Mouse (Mus musculus): ENCODE measurements around the gene Gtf2ird2.

The Gtf2ird2 gene

DNA sequence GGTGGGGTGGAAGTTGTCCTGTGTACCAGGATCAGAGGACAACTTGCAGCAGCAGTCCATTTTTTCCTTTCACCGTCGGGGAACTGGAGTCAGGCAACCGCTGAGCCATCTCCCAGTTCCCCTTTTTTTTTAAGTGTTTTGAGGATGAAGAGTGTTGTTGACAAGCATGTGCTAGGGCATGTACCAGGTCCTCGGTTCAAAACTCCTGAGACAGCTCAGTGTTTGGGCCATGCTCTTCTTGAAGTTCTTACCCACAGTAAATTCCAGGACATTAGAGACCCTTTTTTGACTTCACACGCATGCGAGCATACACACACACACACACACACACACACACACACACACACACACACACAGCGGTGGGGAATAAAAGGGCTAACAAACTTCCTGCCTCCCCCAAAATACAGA, 49.4 kb downstream of the Gtf2ird2 start:
- in situ Hi-C loops (cut with MboI, MseI), result no loop called here

DNA sequence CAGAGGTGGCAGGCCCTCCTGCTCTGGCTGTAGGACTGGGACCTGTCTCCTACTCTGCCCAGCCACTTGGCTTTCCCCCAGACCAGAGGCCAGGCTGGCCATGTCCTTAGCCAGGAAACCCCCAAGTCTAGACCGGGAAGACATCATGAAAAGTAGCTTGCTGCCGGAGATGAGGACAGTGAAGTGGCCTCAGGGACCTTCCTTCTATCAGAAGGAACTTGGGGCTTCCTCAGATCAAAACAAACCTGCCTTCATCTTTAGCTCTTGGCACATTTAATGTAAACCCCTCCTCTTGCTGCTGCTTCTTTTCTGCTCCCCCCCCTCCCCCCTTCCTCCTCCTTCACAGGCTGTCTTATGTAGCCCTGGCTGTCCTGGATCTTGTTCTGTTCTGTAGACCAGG, 50.4 kb downstream of the Gtf2ird2 start:
- in situ Hi-C loops (cut with MboI, MseI), result no loop called here

GRCm38 (mm10) chr5:134235111-134235510, 51.3 kb downstream of the Gtf2ird2 start:
- in situ Hi-C loops (cut with MboI, MseI), result no loop called here

GRCm38 (mm10) chr5:134236241-134236640, 52.4 kb downstream of the Gtf2ird2 start:
- in situ Hi-C loops (cut with MboI, MseI), result no loop called here

DNA sequence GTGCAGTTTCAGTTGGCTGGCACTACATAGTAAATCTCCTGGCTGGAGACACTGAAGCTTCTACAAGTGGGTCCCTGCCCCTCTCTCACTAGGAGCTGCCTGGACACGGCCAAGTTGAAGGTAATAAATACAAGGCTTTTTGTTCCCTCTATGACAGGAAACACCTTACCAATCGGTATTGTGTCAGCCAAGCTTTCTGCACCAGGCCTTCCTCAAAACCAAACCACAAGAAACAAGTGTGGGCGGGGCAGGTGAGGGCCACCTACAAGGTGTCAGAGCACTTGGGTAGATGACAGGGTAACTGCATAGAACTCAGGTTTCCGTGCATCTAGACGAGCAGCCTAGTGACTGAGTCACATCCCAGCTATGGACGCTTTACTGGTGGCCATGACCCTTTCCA, 53.0 kb downstream of the Gtf2ird2 start:
- in situ Hi-C loops (cut with MboI, MseI), result no loop called here

DNA sequence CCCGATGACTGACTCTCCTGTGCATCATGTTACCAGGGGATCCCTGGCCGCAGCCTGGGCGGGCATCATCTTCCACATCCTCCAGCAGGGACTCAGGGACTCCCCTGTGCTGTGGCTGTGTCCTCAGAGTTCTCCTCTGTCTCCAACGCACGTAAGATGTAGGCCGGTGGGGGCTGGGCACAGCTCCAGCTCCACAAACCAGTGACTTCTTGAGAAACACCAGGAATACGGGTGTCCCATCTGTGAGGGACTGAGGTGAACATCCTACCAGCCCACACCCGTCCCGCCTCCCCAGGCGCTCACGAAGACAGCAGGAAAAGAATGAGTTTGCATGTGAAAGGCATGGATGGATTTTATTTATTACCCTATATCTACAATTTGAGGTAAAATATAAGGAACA, 53.7 kb downstream of the Gtf2ird2 start:
- in situ Hi-C loops (cut with MboI, MseI), result no loop called here

GRCm38 (mm10) chr5:134237936-134238760, 54.3 kb downstream of the Gtf2ird2 start:
- in situ Hi-C loops (cut with MboI, MseI), result no loop called here

DNA sequence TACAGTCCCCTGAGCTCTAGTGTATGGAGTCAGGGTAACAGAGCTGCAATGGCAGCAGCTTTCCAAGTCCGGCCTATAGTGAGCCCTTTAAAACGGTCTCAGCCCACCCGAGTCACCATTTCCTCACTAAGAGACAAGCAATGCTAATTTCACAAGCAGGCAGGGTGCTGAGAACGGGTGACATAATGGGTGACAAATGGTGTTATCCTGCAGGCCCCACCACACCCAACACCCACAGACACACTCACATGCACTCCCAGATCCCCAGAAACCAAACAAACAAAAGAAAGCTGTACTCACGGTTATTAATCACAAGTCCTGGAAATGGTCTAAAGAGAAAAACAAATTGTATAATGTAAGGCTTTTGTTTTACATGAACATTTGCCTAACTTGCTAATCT, 58.0 kb downstream of the Gtf2ird2 start:
- in situ Hi-C loops (cut with MboI, MseI), result no loop called here

DNA sequence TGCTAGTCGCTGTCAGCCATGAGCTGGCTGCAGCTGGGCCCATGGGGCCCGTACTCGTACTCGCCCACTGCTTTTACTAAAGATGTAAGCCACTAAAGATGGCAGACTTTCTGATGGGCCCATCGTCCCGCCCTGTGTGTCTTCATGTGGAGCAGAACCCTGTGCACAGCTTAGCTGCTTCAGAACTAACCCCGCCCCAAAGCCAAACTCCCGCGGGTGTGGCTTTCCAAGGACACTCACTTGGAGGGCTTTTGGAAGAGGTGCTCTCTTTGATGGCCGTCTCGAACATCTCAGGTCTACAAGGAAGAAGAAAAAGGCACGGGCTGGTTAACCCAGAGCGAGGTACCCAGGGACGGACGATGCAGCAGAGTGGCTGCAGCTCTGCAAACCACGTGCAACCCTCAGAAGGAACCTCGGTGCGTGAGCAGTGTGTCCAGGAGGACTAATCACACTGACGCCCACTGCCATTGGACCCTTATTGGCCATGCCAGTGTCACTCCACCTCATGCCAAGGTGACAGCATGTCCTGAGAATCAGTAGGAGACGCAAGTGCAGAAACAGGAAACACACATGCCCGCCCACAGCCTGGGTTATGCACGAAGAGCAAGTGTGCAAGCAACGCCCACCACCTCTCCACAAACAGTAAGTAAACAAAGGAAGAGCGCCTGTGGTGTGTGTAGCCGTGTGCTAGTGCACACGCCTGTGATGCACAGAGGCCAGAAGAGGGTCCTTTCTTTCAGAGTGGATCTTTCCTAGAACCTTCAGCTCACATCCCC, 60.0 kb downstream of the Gtf2ird2 start:
- in situ Hi-C loops (cut with MboI, MseI), result no loop called here

DNA sequence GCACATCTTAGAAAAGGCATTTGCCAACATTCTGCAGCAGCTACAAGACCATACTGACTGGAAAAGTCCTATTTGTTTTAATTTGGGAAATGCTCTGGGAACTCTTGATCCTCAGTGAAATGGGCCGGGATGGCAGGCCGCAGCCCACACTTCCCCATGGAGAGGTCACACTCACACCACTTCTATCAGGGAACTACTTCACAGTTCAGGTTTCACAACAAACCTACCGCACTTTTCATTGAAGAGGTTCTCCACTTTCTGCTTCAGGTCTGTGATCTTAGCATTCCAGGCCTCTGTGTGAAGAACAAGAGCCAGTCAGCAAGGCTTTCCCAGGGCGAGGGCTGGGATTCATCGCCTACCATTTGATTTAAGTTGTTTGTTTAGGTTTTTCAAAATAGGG, 61.1 kb downstream of the Gtf2ird2 start:
- in situ Hi-C loops (cut with MboI, MseI), result no loop called here

DNA sequence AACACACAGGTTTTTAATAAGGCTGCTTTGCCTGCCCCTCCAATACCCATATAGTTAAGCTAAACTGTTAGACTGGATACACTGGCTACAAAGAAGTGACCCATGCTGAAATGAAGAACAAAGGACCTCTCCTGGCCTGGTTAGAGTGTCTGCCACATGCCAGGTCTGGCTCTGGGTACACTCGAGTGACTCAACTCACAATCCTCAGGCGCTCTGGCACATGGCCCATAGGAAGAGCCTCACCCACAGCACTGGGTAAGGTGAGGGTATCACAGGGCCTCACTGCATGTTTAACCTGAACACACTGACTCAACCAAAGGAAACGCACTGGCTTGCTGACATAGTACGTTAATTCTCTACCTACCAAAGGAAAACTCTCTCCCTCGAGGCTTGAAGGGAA, 62.3 kb downstream of the Gtf2ird2 start:
- in situ Hi-C loops (cut with MboI, MseI), result no loop called here

DNA sequence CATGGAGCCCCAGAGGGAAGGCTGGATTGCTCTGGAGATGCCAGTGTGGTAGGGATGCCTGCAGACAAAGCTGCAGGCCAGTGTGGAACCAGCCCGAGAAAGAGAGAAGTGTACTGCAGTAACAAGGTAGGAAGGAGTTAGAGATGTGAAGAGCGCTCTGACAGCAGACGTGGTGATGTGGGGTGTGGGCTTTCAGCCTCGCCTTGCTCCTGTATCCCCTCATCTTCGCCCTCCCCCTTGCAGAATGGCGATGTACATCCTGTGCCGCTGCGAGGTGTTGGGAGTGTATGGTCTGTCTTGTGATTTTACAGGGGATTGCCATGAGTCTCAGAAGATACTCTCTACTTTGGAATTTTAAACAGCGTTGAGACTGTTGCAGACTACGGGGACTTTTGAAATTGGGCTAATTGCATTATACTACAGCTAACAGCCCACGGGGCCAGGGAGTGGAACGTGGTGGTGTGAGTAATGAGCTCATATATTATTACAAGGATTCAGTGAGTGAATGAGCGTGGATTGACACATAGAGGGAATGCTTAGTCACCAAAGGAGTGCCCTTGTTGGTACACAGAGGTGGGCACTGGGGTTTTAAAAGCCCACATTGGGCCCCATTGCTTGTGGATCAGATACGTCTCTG, 64.9 kb downstream of the Gtf2ird2 start:
- in situ Hi-C loops (cut with MboI, MseI), result no loop called here

- in situ Hi-C loops (cut with MboI, MseI), result no loop called here
Observed at GRCm38 (mm10) chr5:134249245-134249649, 65.4 kb downstream of the Gtf2ird2 start.

DNA sequence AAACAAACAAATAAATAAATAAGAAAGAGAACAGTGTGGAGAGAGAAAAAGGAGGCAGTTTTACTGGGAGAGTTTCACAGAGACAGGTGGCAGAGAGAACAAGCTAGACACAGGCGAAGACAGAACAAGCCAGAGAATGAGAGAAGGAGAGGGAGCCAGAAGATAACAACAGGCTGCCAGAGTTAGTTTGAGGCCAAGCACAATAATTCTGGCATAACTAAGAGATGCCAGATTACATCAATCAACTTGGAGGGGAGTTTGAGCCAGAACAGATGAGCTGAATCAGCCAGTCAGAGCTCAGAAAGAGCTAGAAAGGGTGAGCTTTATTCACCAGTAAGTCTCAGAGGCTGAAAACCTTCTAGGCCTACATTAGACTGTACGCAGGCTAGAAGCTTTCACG, 66.8 kb downstream of the Gtf2ird2 start:
- in situ Hi-C loops (cut with MboI, MseI), result loop anchor here in 1 of 2 experiments (5.0 kb wide), 1 partner anchor 68 kb away; the partner anchor contains the start of gene Gtf2ird2

GRCm38 (mm10) chr5:134251083-134251482, 67.3 kb downstream of the Gtf2ird2 start:
- in situ Hi-C loops (cut with MboI, MseI), result loop anchor here in 1 of 2 experiments (5.0 kb wide), 1 partner anchor 69 kb away; the partner anchor contains the start of gene Gtf2ird2

GRCm38 (mm10) chr5:134253806-134254205, 70.0 kb downstream of the Gtf2ird2 start:
- in situ Hi-C loops (cut with MboI, MseI), result loop anchor here in 1 of 2 experiments (5.0 kb wide), 1 partner anchor 72 kb away; the partner anchor contains the start of gene Gtf2ird2

DNA sequence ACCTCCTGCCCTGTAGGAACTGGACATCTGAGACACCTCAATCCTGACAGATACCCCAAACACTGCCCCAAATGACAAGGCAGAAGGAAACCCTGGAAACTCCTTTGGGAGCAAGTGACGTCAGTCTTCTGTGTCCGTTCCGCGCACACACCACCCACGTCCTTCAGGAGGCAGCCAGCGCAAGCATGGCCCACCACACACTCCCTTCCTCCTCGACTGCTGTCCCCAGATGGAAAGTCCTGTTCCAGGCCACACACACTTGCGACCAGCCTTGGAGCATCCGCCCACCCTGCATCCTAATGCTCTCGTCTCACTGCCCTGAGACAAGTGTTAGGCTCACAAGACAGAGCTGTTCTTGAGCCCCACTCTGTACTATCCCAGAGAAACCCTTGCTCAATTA, 71.5 kb downstream of the Gtf2ird2 start:
- in situ Hi-C loops (cut with MboI, MseI), result no loop called here

- in situ Hi-C loops (cut with MboI, MseI), result no loop called here
Observed at GRCm38 (mm10) chr5:134257349-134258031, 73.7 kb downstream of the Gtf2ird2 start.

DNA sequence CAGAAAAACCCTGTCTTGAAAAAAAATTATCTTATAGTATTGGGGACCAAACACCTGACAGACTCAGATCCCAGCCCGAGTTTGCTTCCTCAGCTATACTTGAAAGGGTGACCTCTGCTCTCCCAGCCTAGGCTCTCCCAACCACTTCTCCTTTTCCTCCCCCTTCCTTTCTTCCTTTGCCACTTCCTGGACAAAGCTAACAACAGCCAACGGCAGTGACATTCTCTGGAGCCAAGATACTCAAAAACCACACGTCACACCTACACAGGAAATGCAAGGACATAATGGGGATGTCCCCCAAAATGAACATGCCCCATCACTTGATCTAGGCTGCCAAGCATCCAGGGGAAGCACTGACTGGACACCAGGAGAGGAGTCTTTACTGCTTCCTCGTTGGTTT, 74.6 kb downstream of the Gtf2ird2 start:
- in situ Hi-C loops (cut with MboI, MseI), result no loop called here

GRCm38 (mm10) chr5:134258934-134259333, 75.1 kb downstream of the Gtf2ird2 start:
- in situ Hi-C loops (cut with MboI, MseI), result no loop called here

DNA sequence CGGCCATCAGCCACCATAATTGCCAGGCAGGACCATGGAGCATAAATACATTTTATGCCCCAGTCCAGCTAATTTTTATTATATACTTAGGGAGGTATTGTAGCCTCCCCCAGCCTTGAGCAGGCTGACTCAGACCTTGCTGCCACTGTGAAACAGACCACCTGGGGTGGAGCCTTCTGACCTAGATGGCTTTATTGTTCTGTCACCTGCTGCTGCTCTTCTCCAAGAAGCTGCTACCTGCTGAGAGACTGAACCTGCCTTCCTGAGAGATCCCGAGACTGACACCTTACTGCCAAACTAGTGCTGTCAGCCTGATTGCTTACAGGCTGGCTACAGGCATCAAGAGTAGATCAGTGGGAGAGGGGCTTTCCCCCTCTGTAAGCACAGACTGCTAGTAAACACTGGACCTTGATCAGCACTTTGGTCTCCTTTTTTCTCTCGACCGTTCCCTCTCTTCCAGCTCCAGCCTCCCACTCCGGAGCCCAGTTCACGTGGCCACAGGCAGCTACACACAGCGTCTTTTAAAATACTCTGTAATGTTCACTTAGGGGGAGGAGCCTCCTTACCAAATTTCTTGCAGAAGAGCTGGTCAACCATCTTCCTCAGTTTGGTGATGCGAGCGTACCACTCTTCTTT, 76.3 kb downstream of the Gtf2ird2 start:
- in situ Hi-C loops (cut with MboI, MseI), result no loop called here

Data from T-helper 17 cell (primary cell).